ENCODE assay signal across 8 mouse cellular contexts in genomic region chrX:47912904-47913542, GRCm38 (mm10). TPM values are rescaled to one million over a fixed set of nuclear protein-coding genes. Genes with fewer than 3 reads are reported as not detected.
DNase-seq lines count a peak whose midpoint lies in the region; ATAC-seq lines count a peak whose summit lies in the region.

No protein-coding gene starts in this region.

- peak; percentile 8 for DNase-seq in ovary, postnatal 36 days (ENCODE audit: low spot score)
- no peak for DNase-seq in ovary, adult 18-20 months (ENCODE audit: low spot score)
- peak; percentile 13 for DNase-seq in c-Kit-positive CD71-positive TER-119-positive erythroid progenitor cells, embryonic 14.5 days (ENCODE audit: low spot score)
- peak; percentile 24 for DNase-seq in kidney, postnatal 10 days
- peak; percentile 2 for DNase-seq in thymus, postnatal 25 days
- no peak for DNase-seq in T-cell, adult 2 months (ENCODE audit: low spot score)

- no peak overlapping the region for H3K27ac ChIP-seq in heart, embryonic 11.5 days (ENCODE audit: low read depth, low read length)
- H3K27ac ChIP-seq in macrophage = peak overlapping the region; percentile 41

- H3K9ac ChIP-seq in heart, embryonic 11.5 days (ENCODE audit: low read depth, low read length) = peak overlapping the region; percentile 83; the same call in 1 of the 2 replicates

- H3K27me3 ChIP-seq in heart, embryonic 11.5 days (ENCODE audit: control insufficient read depth, insufficient read depth, low read length) = no peaks in the 10 kb centered on the region

- no peaks in the 10 kb centered on the region for H3K9me3 ChIP-seq in heart, embryonic 11.5 days (replicated peaks; ENCODE audit: control insufficient read depth, low read length)

- WGBS in heart, embryonic 11.5 days (ENCODE audit: insufficient replicate concordance) = 26% methylated on average over 8 of the region's 8 CpGs
- WGBS in macrophage (ENCODE audit: missing documents) = 25% methylated on average over 8 of the region's 8 CpGs

- H3K4me3 ChIP-seq in heart, embryonic 11.5 days (ENCODE audit: low read depth, low read length) = peak overlapping the region; percentile 59
- H3K4me3 ChIP-seq in macrophage (ENCODE audit: inconsistent target) = peak overlapping the region; percentile 46

- H3K4me2 ChIP-seq in heart, embryonic 11.5 days = peak overlapping the region; percentile 69

- no peaks in the 10 kb centered on the region; the same call in 1 of the 2 replicates for H3K79me2 ChIP-seq in macrophage (ENCODE audit: inconsistent target)

- no peaks in the 10 kb centered on the region for H3K36me3 ChIP-seq in heart, embryonic 11.5 days (ENCODE audit: control insufficient read depth, insufficient read depth, low read length)
- no peaks in the 10 kb centered on the region for H3K36me3 ChIP-seq in macrophage (ENCODE audit: inconsistent target)

- no peaks in the 10 kb centered on the region for H3K4me1 ChIP-seq in heart, embryonic 11.5 days (ENCODE audit: control insufficient read depth, insufficient read depth, low read length)

- ATAC-seq in heart, embryonic 11.5 days (replicated peaks; ENCODE audit: insufficient number of reproducible peaks, low FRiP score, low TSS enrichment) = no peak

RNA-seq across cellular contexts. Expression of gene Ocrl, which starts 0.8 kb away (rescaled TPM):
- 14.1 and 14.3 TPM in 2 replicates for polyA plus RNA-seq in heart, embryonic 11.5 days (2014; fragmentation: Nextera tagmentation; extraction: Ambion mirVana)
- total RNA-seq in macrophage (2018; cell fraction: chromatin; rRNA removed) = 100 to 1,000 TPM in 20 of 26 experiments, 10 to 100 TPM in 6; 77.2 to 180 (median 130) TPM
- 10 to 100 TPM; 14.8 to 29.1 (median 19.2) TPM for total RNA-seq in macrophage (2018; cell fraction: cytosol; rRNA removed)
- 100 to 1,000 TPM in 4 of 26 experiments, 10 to 100 TPM in 22; 44.2 to 115 (median 76.5) TPM for total RNA-seq in macrophage (2018; cell fraction: nucleus; rRNA removed)
- polyA plus RNA-seq in macrophage (2018) = 19.0 to 21.6 TPM (median 20.6 TPM) in 3 replicates

RNA-seq across cellular contexts. Expression of gene Smarca1, which starts 20.2 kb away (rescaled TPM):
- 26.2 and 28.8 TPM in 2 replicates for polyA plus RNA-seq in heart, embryonic 11.5 days (2014; fragmentation: Nextera tagmentation; extraction: Ambion mirVana)
- 1 to 10 TPM in 1 of 26 experiments, not detected in 25; 2.0 TPM for total RNA-seq in macrophage (2018; cell fraction: chromatin; rRNA removed)
- total RNA-seq in macrophage (2018; cell fraction: cytosol; rRNA removed) = not detected
- total RNA-seq in macrophage (2018; cell fraction: nucleus; rRNA removed) = not detected
- polyA plus RNA-seq in macrophage (2018) = not detected in 3 replicates

Comparison
In these comparisons a context has a peak if more than half of its experiments do, and no peak if none do; other contexts are left out.
1. DNase-seq: peak in ovary, postnatal 36 days (single experiment), c-Kit-positive CD71-positive TER-119-positive erythroid progenitor cells, embryonic 14.5 days (single experiment), kidney, postnatal 10 days (single experiment) and thymus, postnatal 25 days (single experiment); none in ovary, adult 18-20 months (single experiment) and T-cell, adult 2 months (single experiment).
2. RNA of gene Smarca1, which starts 20.2 kb away (polyA plus RNA-seq): 26.2 to 28.8 TPM in heart, embryonic 11.5 days; not detected in macrophage; every median in the first group is over 10 times any median in the second.